Mouse (Mus musculus) c-Kit-positive CD71-positive TER-119-negative erythroid progenitor cells, embryonic 14.5 days (primary cell): ENCODE results near the gene Pdxdc1.
"Not testable (repeated sequence)": the region's sequence is repeated elsewhere in the genome, so short reads cannot be mapped to it uniquely, and the experiment has no call there.

Source experiments
- DNase-seq: peaks from one replicate; pipeline ENCODE4 v3.0.0-alpha.2; 2013; ENCODE audit warnings: low read depth

Pdxdc1 gene

GRCm38 (mm10) chr16:13883094-13883774 is 19.7 kb downstream of the Pdxdc1 start:
- DNase-seq = no peak

- DNase-seq = no peak
Observed at GRCm38 (mm10) chr16:13875483-13875882, 27.4 kb downstream of the Pdxdc1 start.

- no peak for DNase-seq
Observed at GRCm38 (mm10) chr16:13867910-13868514, 34.9 kb downstream of the Pdxdc1 start.

GRCm38 (mm10) chr16:13867406-13867805 is 35.5 kb downstream of the Pdxdc1 start:
- DNase-seq = not testable (repeated sequence)

- DNase-seq = no peak
Observed at GRCm38 (mm10) chr16:13866616-13867015, 36.3 kb downstream of the Pdxdc1 start.

- DNase-seq = no peak
Observed at GRCm38 (mm10) chr16:13866076-13866475, 36.9 kb downstream of the Pdxdc1 start.

GRCm38 (mm10) chr16:13853886-13854285 is 49.0 kb downstream of the Pdxdc1 start:
- no peak for DNase-seq

GRCm38 (mm10) chr16:13851446-13851845 is 51.5 kb downstream of the Pdxdc1 start:
- no peak for DNase-seq

- DNase-seq = no peak
Observed at GRCm38 (mm10) chr16:13848310-13848709, 54.6 kb downstream of the Pdxdc1 start.

GRCm38 (mm10) chr16:13846675-13847074 is 56.3 kb downstream of the Pdxdc1 start:
- no peak for DNase-seq

GRCm38 (mm10) chr16:13845031-13845430 is 57.9 kb downstream of the Pdxdc1 start:
- DNase-seq = no peak

- no peak for DNase-seq
Observed at GRCm38 (mm10) chr16:13840956-13841355, 62.0 kb downstream of the Pdxdc1 start.

GRCm38 (mm10) chr16:13840056-13840455 is 62.9 kb downstream of the Pdxdc1 start:
- no peak for DNase-seq

GRCm38 (mm10) chr16:13834382-13834781 is 68.5 kb downstream of the Pdxdc1 start:
- no peak for DNase-seq

- DNase-seq = no peak
Observed at GRCm38 (mm10) chr16:13831606-13832005, 71.3 kb downstream of the Pdxdc1 start.

- DNase-seq = no peak
Observed at GRCm38 (mm10) chr16:13830444-13830843, 72.5 kb downstream of the Pdxdc1 start.

GRCm38 (mm10) chr16:13826511-13826910 is 76.4 kb downstream of the Pdxdc1 start:
- DNase-seq = no peak

GRCm38 (mm10) chr16:13825781-13826490 is 77.0 kb downstream of the Pdxdc1 start:
- no peak for DNase-seq

- no peak for DNase-seq
Observed at GRCm38 (mm10) chr16:13820771-13821170, 82.2 kb downstream of the Pdxdc1 start.

- no peak for DNase-seq
Observed at GRCm38 (mm10) chr16:13819806-13820500, 83.0 kb downstream of the Pdxdc1 start.

- DNase-seq = no peak
Observed at GRCm38 (mm10) chr16:13819394-13819743, 83.6 kb downstream of the Pdxdc1 start.

- DNase-seq = peak; percentile 82
Observed at GRCm38 (mm10) chr16:13818560-13819393, 84.2 kb downstream of the Pdxdc1 start, which contains the start of gene Ntan1. Gene Ntan1 (plus strand): TSS chr16:13818845.
